ENCODE assay signal across 21 mouse cellular contexts in genomic region chr6:21093015-21093414, GRCm38 (mm10).
DNase-seq lines count a peak whose midpoint lies in the region; ATAC-seq lines count a peak whose summit lies in the region.
"Had no signal": no experiment of that assay in that cellular context is flagged by ENCODE, and none has a peak within 500 bp of the region (broad histone marks: within the 10 kb centered on the region; RNA-seq: fewer than 3 reads in every experiment).

No protein-coding gene starts in this region.

- H3K4me2 ChIP-seq in limb, embryonic 11.5 days (ENCODE audit: low read depth, severe bottlenecking) = no peak overlapping the region
- no peak overlapping the region for H3K4me2 ChIP-seq in limb, embryonic 12.5 days

- ATAC-seq in limb, embryonic 11.5 days (ENCODE audit: insufficient number of reproducible peaks, low FRiP score, low TSS enrichment, low read depth) = 0 out of 2 replicates have a peak, but pooled peaks have one; percentile 60
- peak; percentile 75; the same call in 1 of the 2 replicates for ATAC-seq in limb, embryonic 12.5 days (ENCODE audit: insufficient number of reproducible peaks, insufficient read depth, low FRiP score, low TSS enrichment, low read depth)
- ATAC-seq: activated CD4-positive, CD25-positive, alpha-beta regulatory T cell, adult 4 months; CD4-positive, CD25-positive, alpha-beta regulatory T cell, adult 4 months; Patski had no signal

- H3K27ac ChIP-seq in limb, embryonic 11.5 days (replicated peaks; ENCODE audit: low read depth, low read length) = no peak overlapping the region
- H3K27ac ChIP-seq in limb, embryonic 10.5 days = no peak overlapping the region
- no peak overlapping the region for H3K27ac ChIP-seq in limb, embryonic 12.5 days

- H3K4me1 ChIP-seq in limb, embryonic 11.5 days (ENCODE audit: control insufficient read depth, insufficient read depth, low read length) = no peaks in the 10 kb centered on the region
- H3K4me1 ChIP-seq in limb, embryonic 10.5 days = no peaks in the 10 kb centered on the region
- peaks cover 3% of the 10 kb centered on the region; the same call in 1 of the 2 replicates for H3K4me1 ChIP-seq in limb, embryonic 12.5 days (replicated peaks)

- DNase-seq in limb, embryonic 11.5 days (ENCODE audit: low spot score) = peak; percentile 28
- no peak for DNase-seq in limb, embryonic 10.5 days (ENCODE audit: low spot score)
- peak; percentile 51 for DNase-seq in forelimb bud, embryonic 11.5 days (ENCODE audit: low read depth, low spot score)
- DNase-seq in urinary bladder, postnatal 36 days (ENCODE audit: low spot score in 2 of 2) = no peak
- DNase-seq in layer of hippocampus, postnatal 10 days (ENCODE audit: low spot score in 2 of 2) = no peak
- DNase-seq: adrenal gland, adult 2 months; adrenal gland, adult 8-10 months; adrenal gland, postnatal 10 days; adrenal gland, postnatal 14 days; adrenal gland, postnatal 25 days; adrenal gland, postnatal 36 days; B cell, adult 2 months; cerebellum, adult 11 months; cerebellum, adult 11-12 months; cerebellum, adult 18-20 months had no signal

- no peaks in the 10 kb centered on the region for H3K9me3 ChIP-seq in limb, embryonic 11.5 days (ENCODE audit: control insufficient read depth, low read length)
- H3K9me3 ChIP-seq in limb, embryonic 10.5 days (replicated peaks) = no peaks in the 10 kb centered on the region
- H3K9me3 ChIP-seq in limb, embryonic 12.5 days = no peaks in the 10 kb centered on the region
- H3K9me3 ChIP-seq: G1E had no signal

- WGBS in limb, embryonic 11.5 days = 30% methylated on average over 5 of the region's 5 CpGs
- 50% methylated on average over 5 of the region's 5 CpGs for WGBS in limb, embryonic 10.5 days
- WGBS in limb, embryonic 12.5 days = 30% methylated on average over 5 of the region's 5 CpGs

- H3K36me3 ChIP-seq in limb, embryonic 11.5 days (ENCODE audit: control insufficient read depth, insufficient read depth, low read length) = no peaks in the 10 kb centered on the region
- H3K36me3 ChIP-seq in limb, embryonic 10.5 days = no peaks in the 10 kb centered on the region
- no peaks in the 10 kb centered on the region for H3K36me3 ChIP-seq in limb, embryonic 12.5 days
- H3K36me3 ChIP-seq: G1E had no signal

- H3K27me3 ChIP-seq in limb, embryonic 11.5 days (ENCODE audit: control insufficient read depth, insufficient read depth, low read length) = no peaks in the 10 kb centered on the region
- no peaks in the 10 kb centered on the region for H3K27me3 ChIP-seq in limb, embryonic 10.5 days (ENCODE audit: low read depth, poor library complexity, severe bottlenecking)
- H3K27me3 ChIP-seq in limb, embryonic 12.5 days = no peaks in the 10 kb centered on the region
- H3K27me3 ChIP-seq: CH12.LX had no signal

- H3K4me3 ChIP-seq in limb, embryonic 11.5 days (ENCODE audit: low read depth, low read length) = no peak overlapping the region
- no peak overlapping the region for H3K4me3 ChIP-seq in limb, embryonic 10.5 days
- no peak overlapping the region for H3K4me3 ChIP-seq in limb, embryonic 12.5 days (replicated peaks)

- no peak overlapping the region for H3K9ac ChIP-seq in limb, embryonic 11.5 days (ENCODE audit: low read length)
- no peak overlapping the region for H3K9ac ChIP-seq in limb, embryonic 12.5 days (replicated peaks)

Comparison
In these comparisons a context has a peak if more than half of its experiments do, and no peak if none do; other contexts are left out.
1. DNase-seq: peak in limb, embryonic 11.5 days (single experiment) and forelimb bud, embryonic 11.5 days (single experiment); none in limb, embryonic 10.5 days (single experiment), urinary bladder, postnatal 36 days (0 of 2) and layer of hippocampus, postnatal 10 days (0 of 2).